Mouse (Mus musculus): Measurements from ENCODE around the gene Usp48. TPM values are rescaled to one million over a fixed set of nuclear protein-coding genes. Genes with fewer than 3 reads are reported as not detected.

The Usp48 gene
- polyA plus RNA-seq, 1 experiment from 2014 or later: 29.7 TPM

DNA sequence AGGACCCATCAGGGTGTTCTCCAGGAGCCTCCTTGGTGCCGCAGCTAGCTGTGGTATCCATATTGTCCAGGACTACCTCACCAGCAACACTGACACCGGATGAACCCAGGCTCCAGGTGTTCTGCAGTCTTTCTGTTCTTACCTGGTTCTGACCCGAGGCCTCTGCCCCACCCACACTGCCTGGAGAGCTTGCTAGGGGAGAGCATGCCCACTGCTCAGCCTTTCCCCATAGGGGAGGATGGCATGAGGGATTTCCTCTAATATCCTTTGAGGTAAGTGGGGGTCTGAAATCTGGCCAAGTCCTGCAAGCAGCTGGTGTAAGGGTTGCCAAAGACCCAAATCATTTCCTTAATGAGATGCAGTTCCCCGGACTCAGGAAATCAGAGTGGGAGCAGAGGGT lies 69.9 kb downstream of the Usp48 start:
- Histone ChIP-seq H3K9me3 (replicated peaks) (no peaks in the 10 kb centered on the region), H3K4me2 (no peak overlapping the region), H3K27me3 (peaks cover 43% of the 10 kb centered on the region), H3K36me3 (no peaks in the 10 kb centered on the region), H3K4me3 (no peak overlapping the region), H3K27ac (no peak overlapping the region), H3K4me1 (replicated peaks) (peaks cover 31% of the 10 kb centered on the region), H3K9ac (no peak overlapping the region)
- WGBS: 81% methylated on average over 4 of the region's 4 CpGs
- ATAC-seq (replicated peaks; ENCODE audit: insufficient number of reproducible peaks, insufficient read depth, low FRiP score, low read depth): no peak

DNA sequence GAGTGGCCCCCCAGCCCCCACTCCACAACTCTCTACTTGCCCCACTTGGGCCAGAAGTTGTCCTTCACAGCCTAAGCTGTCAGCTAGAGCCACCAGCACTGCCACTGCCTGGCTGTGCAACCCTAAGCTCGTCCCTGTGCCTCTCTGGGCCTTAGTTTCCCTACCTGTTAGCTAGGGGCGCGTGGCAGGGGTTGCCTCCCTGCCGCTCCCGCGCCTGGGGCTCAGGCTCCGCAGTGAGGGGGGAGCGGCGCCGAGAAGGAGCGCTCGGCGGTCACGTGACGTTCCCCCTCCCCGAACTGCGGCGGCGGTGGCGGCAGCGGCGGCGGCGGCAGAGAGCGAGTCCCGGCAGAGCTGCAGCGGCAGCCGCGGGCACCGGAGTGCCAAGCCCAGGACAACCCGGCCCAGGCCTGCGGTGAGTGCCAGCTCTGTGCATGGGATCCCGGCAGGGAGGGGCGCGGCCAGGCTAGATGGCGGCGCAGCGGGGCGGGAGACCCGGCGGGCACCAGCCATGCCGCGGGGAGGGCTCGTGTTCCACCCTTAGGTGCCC lies 71.0 kb downstream of the Usp48 start, which contains the start of gene Rap1gap:
Gene Rap1gap, plus strand, starts transcription at position 294 of the 547 bp plus-strand sequence.
- peak within 1 kb of the TSS; percentile 97 for H3K4me2 ChIP-seq
- peak within 1 kb of the TSS; percentile 58 for H3K4me3 ChIP-seq
- no peak for ATAC-seq (replicated peaks; ENCODE audit: insufficient number of reproducible peaks, insufficient read depth, low FRiP score, low read depth)
- H3K36me3 ChIP-seq: no peaks in the 10 kb centered on the region
- H3K9me3 ChIP-seq (replicated peaks): no peaks in the 10 kb centered on the region
- WGBS: 2% methylated on average over 44 of the region's 44 CpGs
- H3K27me3 ChIP-seq: peaks cover 43% of the 10 kb centered on the region
- H3K9ac ChIP-seq: peak within 1 kb of the TSS; percentile 67
- no peak within 1 kb of the TSS for H3K27ac ChIP-seq
- H3K4me1 ChIP-seq (replicated peaks): peaks cover 31% of the 10 kb centered on the region

DNA sequence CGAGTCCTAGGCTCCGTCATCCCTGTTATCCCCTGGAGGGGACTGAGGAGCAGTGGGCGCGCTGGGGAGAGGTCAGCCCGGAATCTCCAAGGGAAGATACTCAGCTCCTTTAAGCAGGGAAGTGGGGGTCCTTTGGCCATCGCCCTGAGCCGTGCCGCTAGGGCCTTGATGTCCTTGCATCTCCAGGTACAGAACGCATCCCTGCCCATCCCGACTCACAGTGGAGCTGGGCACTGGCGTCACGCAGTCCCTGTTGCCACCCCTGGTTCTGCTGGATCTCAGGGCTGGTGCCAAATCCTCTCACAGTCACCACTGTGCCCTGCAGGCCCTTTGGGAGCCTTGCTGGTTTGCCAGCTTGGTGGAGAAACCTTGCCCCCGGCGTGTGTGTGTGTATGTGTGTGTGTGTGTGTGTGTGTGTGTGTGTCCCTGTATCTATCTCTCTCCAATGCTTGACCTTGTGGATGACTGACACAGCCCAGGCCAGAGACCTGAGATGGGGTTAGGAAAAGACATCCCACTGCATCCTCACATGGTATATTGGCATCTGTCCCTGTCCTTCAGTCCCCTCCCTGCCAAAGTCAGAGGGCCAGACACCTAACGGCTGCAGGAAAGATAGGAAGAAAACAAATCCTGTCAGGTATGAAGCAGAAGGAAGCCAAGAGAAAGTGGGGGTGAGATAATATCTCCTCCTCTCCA lies 71.6 kb downstream of the Usp48 start:
- Histone ChIP-seq H3K4me1 (replicated peaks) (peaks cover 31% of the 10 kb centered on the region), H3K9ac (peak overlapping the region; percentile 67), H3K9me3 (replicated peaks) (no peaks in the 10 kb centered on the region), H3K4me2 (peak overlapping the region; percentile 97), H3K27ac (no peak overlapping the region), H3K4me3 (peak overlapping the region; percentile 58), H3K36me3 (no peaks in the 10 kb centered on the region), H3K27me3 (peaks cover 43% of the 10 kb centered on the region)
- ATAC-seq (replicated peaks; ENCODE audit: insufficient number of reproducible peaks, insufficient read depth, low FRiP score, low read depth): no peak
- 16% methylated on average over 15 of the region's 15 CpGs for WGBS

DNA sequence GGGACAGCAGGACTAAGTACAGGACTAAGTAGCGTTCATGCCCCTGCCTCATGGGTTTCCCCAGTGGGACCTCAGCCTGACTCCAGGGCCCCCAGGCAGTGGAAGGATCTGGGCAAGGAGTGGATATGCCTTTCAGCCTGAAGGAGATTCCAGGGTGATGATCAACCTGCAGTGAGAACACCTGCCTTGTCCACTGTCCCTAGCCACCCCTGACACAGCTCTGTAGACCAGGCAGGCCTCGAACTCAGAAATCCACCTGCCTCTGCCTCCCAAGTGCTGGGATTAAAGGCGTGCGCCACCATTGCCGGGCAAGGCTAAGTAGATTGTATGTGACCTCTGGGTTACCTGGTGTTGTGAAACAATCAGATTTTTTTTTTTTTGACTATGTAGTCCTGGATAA lies 72.2 kb downstream of the Usp48 start:
- H3K36me3 ChIP-seq: no peaks in the 10 kb centered on the region
- WGBS: 84% methylated on average over 5 of the region's 5 CpGs
- ATAC-seq (replicated peaks; ENCODE audit: insufficient number of reproducible peaks, insufficient read depth, low FRiP score, low read depth): no peak
- H3K4me1 ChIP-seq (replicated peaks): peaks cover 25% of the 10 kb centered on the region
- no peaks in the 10 kb centered on the region for H3K9me3 ChIP-seq (replicated peaks)
- no peak overlapping the region for H3K27ac ChIP-seq
- no peak overlapping the region for H3K9ac ChIP-seq
- no peak overlapping the region for H3K4me2 ChIP-seq
- no peak overlapping the region for H3K4me3 ChIP-seq
- H3K27me3 ChIP-seq: peaks cover 43% of the 10 kb centered on the region

DNA sequence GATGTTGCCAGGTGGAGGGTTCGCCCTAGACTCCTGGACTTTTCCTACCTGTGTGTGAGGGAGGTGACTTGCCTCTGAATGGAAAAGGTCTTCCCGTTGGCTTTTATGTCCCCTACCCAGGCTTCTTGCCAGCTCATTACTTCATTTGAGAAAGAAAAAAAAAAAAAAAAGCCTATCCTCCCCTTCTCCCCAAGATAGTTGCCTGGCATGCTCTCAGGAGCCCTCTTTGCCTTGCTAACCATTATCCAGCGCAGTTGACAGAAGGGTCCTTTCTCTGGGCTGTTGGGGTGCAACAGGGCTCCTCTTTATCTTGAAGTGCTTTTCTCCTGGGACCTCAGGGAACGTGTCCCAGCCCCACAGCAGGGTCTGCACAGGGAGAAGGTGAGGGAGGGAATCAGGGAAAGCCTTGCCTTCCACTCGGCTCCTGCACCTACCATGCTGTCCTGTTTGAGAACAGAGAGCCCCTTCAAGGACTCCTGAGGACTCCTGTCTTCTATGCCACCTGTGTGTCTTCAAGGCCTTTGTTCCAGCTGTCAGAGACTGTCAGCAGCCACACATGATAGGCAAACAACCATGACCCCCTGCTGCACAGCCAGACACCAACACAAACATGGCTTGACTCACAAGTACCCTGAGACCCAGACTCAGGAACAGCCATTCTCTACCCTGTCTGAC lies 72.9 kb downstream of the Usp48 start:
- H3K27me3 ChIP-seq: peaks cover 43% of the 10 kb centered on the region
- H3K27ac ChIP-seq: no peak overlapping the region
- no peaks in the 10 kb centered on the region for H3K36me3 ChIP-seq

DNA sequence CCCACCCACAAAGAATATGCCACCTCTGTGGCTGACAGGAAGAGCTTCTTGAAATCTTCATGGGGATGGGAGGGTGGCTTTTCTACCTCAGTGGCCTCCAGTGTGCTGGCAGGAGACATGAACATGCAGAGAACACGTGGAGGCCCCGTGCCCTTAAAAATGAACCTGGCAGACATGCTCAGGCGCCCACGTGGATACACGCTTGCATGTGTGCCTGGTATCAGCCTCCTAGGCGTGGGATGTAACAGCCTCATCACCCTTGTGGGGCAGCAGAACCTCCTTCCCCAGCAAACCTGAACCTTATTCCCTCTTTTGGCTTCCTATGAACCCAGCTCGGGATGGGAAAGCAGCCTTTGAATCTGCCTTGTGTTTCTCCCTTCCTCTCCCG lies 73.4 kb downstream of the Usp48 start:
- WGBS: 58% methylated on average over 8 of the region's 8 CpGs
- H3K36me3 ChIP-seq: no peaks in the 10 kb centered on the region
- no peaks in the 10 kb centered on the region for H3K9me3 ChIP-seq (replicated peaks)
- ATAC-seq (replicated peaks; ENCODE audit: insufficient number of reproducible peaks, insufficient read depth, low FRiP score, low read depth): no peak
- H3K9ac ChIP-seq: no peak overlapping the region
- H3K4me2 ChIP-seq: no peak overlapping the region
- H3K27me3 ChIP-seq: peaks cover 48% of the 10 kb centered on the region
- H3K4me3 ChIP-seq: no peak overlapping the region
- H3K27ac ChIP-seq: no peak overlapping the region
- H3K4me1 ChIP-seq (replicated peaks): peaks cover 21% of the 10 kb centered on the region

More for the DNA sequence above, 72.9 kb downstream of the Usp48 start:
- WGBS: 49% methylated on average over 5 of the region's 5 CpGs
- Histone ChIP-seq H3K9ac (no peak overlapping the region), H3K9me3 (replicated peaks) (no peaks in the 10 kb centered on the region), H3K4me1 (replicated peaks) (peaks cover 21% of the 10 kb centered on the region), H3K4me2 (no peak overlapping the region), H3K4me3 (no peak overlapping the region)
- no peak for ATAC-seq (replicated peaks; ENCODE audit: insufficient number of reproducible peaks, insufficient read depth, low FRiP score, low read depth)

DNA sequence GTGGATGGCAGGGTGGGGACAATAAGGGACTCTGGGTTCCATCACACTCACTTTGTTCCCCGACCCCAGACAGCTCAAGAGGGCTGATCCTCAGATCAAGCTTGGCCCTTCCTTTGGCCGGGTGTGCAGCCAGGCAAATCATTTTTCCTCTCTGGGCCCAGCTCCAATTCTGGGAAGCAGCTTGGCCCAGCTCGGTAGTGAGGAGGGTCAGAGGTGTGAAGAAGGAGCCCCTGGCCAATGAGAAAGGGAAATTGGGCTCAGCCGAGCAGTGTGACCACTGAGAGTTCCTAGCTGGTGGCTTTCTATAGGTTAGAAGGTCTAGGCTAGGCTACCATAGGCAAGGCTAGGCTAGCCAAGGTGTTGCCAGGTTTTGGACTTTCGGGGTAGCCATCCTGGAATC lies 74.2 kb downstream of the Usp48 start:
- H3K9ac ChIP-seq: no peak overlapping the region
- peaks cover 21% of the 10 kb centered on the region for H3K4me1 ChIP-seq (replicated peaks)
- H3K9me3 ChIP-seq (replicated peaks): no peaks in the 10 kb centered on the region
- 33% methylated on average over 5 of the region's 5 CpGs for WGBS
- no peaks in the 10 kb centered on the region for H3K36me3 ChIP-seq
- peaks cover 56% of the 10 kb centered on the region for H3K27me3 ChIP-seq
- H3K4me2 ChIP-seq: no peak overlapping the region
- H3K27ac ChIP-seq: no peak overlapping the region
- no peak overlapping the region for H3K4me3 ChIP-seq
- ATAC-seq (replicated peaks; ENCODE audit: insufficient number of reproducible peaks, insufficient read depth, low FRiP score, low read depth): no peak

DNA sequence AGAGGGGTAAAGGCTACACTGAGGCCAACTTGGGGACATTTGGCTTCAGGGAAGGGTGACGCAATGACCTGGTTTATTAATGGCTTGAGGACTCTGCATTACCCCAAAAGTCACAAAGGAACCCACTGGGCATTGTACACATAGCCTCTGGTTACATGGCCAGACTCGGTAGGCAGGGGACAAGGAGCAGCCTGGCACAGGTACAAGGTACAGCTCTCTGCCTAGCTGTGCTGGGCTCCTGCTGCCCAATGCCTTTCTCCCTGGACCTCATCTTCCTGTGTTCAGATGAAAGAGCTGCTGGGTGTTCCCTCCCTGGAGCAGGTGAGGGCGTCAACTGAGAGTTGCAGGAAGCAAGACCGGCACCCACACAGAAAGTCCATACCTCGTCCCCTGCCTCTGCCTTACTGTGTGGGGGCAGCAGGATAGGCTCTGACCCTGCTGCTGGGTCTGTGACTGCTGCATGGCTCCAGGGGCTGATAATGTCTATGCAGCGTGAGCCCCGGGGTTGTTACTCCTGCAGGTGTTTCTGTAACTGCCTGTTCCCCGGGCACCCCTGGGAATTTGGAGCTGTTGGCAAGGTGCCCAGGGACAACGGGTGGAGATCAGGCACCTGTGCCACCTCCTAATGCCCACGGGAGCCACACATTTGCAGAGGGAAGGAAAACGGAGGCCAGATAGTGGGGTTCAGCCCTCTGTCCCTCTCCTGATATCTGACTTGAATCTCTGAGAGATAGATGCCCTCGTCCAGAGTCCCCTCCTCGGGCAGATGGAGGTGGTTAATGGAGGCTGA lies 78.4 kb downstream of the Usp48 start:
- Histone ChIP-seq H3K27ac (no peak overlapping the region), H3K36me3 (no peaks in the 10 kb centered on the region), H3K9ac (no peak overlapping the region), H3K4me3 (no peak overlapping the region), H3K9me3 (replicated peaks) (no peaks in the 10 kb centered on the region), H3K4me2 (no peak overlapping the region), H3K4me1 (replicated peaks) (peaks cover 13% of the 10 kb centered on the region), H3K27me3 (peaks cover 54% of the 10 kb centered on the region)
- 60% methylated on average over 13 of the region's 13 CpGs for WGBS
- no peak for ATAC-seq (replicated peaks; ENCODE audit: insufficient number of reproducible peaks, insufficient read depth, low FRiP score, low read depth)

DNA sequence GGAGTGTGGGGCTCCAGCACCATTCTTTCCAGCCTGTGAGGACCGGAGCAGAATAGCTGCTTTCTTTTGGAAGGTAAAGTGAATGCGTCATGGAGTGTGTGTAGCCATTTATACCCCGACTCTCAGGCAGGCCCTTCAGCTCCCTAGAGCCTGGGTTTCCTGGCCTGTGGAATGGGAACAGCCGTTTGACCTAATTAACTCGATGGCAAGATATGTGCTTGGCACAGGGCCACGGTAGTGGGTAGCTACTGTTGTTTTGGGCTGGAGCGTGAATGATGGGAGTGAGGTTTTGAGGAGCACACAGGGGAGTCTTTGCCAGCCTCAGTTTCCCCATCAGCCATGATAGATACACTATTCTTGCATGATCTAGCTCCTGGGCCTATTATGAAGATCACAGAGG lies 82.0 kb downstream of the Usp48 start:
- Histone ChIP-seq H3K36me3 (no peaks in the 10 kb centered on the region), H3K9me3 (replicated peaks) (no peaks in the 10 kb centered on the region), H3K4me1 (replicated peaks) (0 out of 2 replicates have a peak, but pooled peaks cover 2% of the 10 kb centered on the region), H3K27me3 (peaks cover 84% of the 10 kb centered on the region), H3K9ac (no peak overlapping the region), H3K4me3 (no peak overlapping the region), H3K27ac (no peak overlapping the region), H3K4me2 (no peak overlapping the region)
- ATAC-seq (replicated peaks; ENCODE audit: insufficient number of reproducible peaks, insufficient read depth, low FRiP score, low read depth): no peak
- WGBS: 58% methylated on average over 7 of the region's 7 CpGs

DNA sequence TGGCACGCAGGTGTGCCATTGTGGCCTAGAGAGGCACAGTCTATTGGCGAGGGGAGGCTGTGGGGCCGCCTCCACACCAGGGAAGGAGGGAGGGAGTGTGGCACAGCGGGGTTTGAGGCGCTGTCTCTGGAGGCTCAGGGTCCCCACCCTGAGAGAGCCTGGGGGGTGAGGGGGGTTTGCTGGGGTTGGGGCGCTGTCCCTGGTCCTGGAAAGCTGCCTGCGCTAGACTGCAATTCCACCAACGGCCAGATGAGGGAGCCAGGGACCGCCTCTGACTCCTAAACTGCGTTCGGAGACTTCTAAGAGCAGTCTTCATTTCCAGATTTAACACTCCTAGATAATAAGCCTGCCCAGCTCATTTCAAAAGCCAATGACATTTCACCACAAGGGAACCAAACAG lies 82.5 kb downstream of the Usp48 start:
- Histone ChIP-seq H3K9ac (no peak overlapping the region), H3K9me3 (replicated peaks) (no peaks in the 10 kb centered on the region), H3K4me2 (no peak overlapping the region), H3K4me3 (no peak overlapping the region), H3K4me1 (replicated peaks) (peaks cover 2% of the 10 kb centered on the region), H3K27me3 (peaks cover 89% of the 10 kb centered on the region), H3K27ac (no peak overlapping the region), H3K36me3 (no peaks in the 10 kb centered on the region)
- no peak for ATAC-seq (replicated peaks; ENCODE audit: insufficient number of reproducible peaks, insufficient read depth, low FRiP score, low read depth)
- 10% methylated on average over 11 of the region's 11 CpGs for WGBS

All from heart, embryonic 15.5 days (tissue).